Mouse (Mus musculus) thymus, adult 2 months (tissue): Measurements from ENCODE around the gene Scn3a. TPM values are rescaled to one million over a fixed set of nuclear protein-coding genes. Genes with fewer than 3 reads are reported as not detected.

Experiments
- DNase-seq: peaks from one replicate; pipeline ENCODE4 v3.0.0; 2021
- H3K27ac ChIP-seq: fragments of 200-500 bp; 2 replicates; pipeline ENCODE4 v1.5.1; 2012; ENCODE audit warnings: low read length, control low read depth; ENCODE audit not compliant: control insufficient read depth, insufficient read depth
- H3K27me3 ChIP-seq: fragments of 200-500 bp; 2 replicates; pipeline ENCODE4 v1.6.1; 2012; ENCODE audit warnings: mild to moderate bottlenecking, low read length, moderate library complexity, mixed read lengths; ENCODE audit not compliant: control insufficient read depth, insufficient read depth
- H3K36me3 ChIP-seq: fragments of 200-500 bp; 2 replicates; pipeline ENCODE4 v1.6.1; 2012; ENCODE audit warnings: mild to moderate bottlenecking, low read length, moderate library complexity; ENCODE audit not compliant: control insufficient read depth, insufficient read depth
- H3K4me1 ChIP-seq: fragments of 200-500 bp; replicated peaks from 2 replicates; pipeline ENCODE4 v1.6.1; 2012; ENCODE audit warnings: low read length; ENCODE audit not compliant: control insufficient read depth, insufficient read depth
- H3K4me3 ChIP-seq: fragments of 200-500 bp; 2 replicates; pipeline ENCODE4 v1.5.1; 2012; ENCODE audit warnings: mild to moderate bottlenecking, low read length, control low read depth, moderate library complexity; ENCODE audit not compliant: control insufficient read depth, insufficient read depth
- CTCF ChIP-seq: fragments of 200-500 bp; IDR thresholded peaks from 2 replicates; pipeline ENCODE4 v1.5.1; 2012; ENCODE audit warnings: mild to moderate bottlenecking, control low read depth, low read length, moderate library complexity, borderline replicate concordance; ENCODE audit not compliant: control insufficient read depth, poor library complexity, insufficient read depth; ENCODE audit errors: extremely low read depth
- POLR2A ChIP-seq: fragments of 200-500 bp; IDR thresholded peaks from 2 replicates; pipeline ENCODE4 v1.6.1; 2012; ENCODE audit warnings: mild to moderate bottlenecking, low read length, control low read depth, moderate library complexity; ENCODE audit not compliant: control insufficient read depth, poor library complexity, insufficient read depth; ENCODE audit errors: extremely low read depth
- WGBS: fragments of 180-500 bp; shearing (Covaris S2); methylation state at CpG from one replicate; pipeline ENCODE4 v1.1.7; 2018; 5-methylcytosine and 5-hydroxymethylcytosine counted together
- polyA plus RNA-seq: library from polyadenylated mRNA; depleted of rRNA; stranded (reverse); fragments of >200 nt; gene quantifications from 2 replicates; pipeline ENCODE4 v1.2.3, GENCODE M21; 2012; rRNA removed

Scn3a gene
- polyA plus RNA-seq, 1 experiment: 0.18 TPM

DNA sequence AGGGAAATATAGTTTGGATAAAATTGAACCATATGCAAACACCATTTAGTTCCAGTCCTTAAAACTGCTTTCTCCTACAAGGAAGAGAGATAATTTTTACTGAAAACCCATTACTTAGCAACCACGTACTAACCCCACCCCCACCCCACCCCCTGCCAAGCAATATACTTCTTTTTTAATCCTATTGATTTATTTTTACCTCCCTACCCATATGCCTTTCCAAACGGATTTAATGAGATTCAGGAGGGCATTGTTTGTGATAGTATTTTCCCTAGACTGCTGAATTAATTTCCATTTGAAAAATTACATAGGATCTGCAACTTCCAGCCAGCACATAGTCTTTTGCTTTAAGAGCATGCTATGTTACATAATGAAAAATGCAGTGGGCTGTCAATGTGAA is 152.1 kb downstream of the Scn3a start:
- no peaks in the 10 kb centered on the region for H3K27me3 ChIP-seq

DNA sequence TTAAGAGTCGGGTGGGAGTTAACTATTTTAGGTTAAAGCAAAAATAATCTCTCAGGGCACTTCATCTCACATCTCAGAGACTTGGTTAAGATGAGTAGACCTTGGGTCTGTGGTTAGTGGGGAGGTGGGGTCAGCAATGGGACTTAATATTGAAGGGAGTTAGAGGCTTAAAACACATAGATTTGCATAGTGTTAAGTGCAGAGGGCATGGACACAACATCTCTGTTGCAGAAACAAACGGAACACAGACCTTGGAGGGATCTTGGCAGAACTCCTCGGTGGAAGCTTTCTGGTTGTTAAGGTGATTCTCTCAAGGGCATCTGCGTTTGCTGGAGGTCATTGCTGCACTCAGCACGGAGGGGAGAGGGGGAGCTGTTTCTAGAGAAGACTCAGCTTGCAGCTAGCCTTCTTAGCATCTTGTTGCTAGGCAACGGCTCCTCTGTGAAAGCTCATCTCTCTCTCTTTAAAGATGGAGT is 152.6 kb downstream of the Scn3a start:
- no peaks in the 10 kb centered on the region for H3K36me3 ChIP-seq
- no peak for DNase-seq
- H3K27me3 ChIP-seq: no peaks in the 10 kb centered on the region
- TF ChIP-seq POLR2A (no peak), CTCF (no peak)
- H3K4me3 ChIP-seq: no peak overlapping the region
- no peaks in the 10 kb centered on the region; the same call in 1 of the 2 replicates for H3K4me1 ChIP-seq
- WGBS: 27% methylated on average over 6 of the region's 6 CpGs
- H3K27ac ChIP-seq: no peak overlapping the region

More for the DNA sequence above, 152.1 kb downstream of the Scn3a start:
- H3K36me3 ChIP-seq: no peaks in the 10 kb centered on the region
- TF ChIP-seq POLR2A (no peak), CTCF (no peak)
- H3K4me3 ChIP-seq: no peak overlapping the region
- H3K4me1 ChIP-seq: no peaks in the 10 kb centered on the region; the same call in 1 of the 2 replicates
- 46% methylated on average over 2 of the region's 2 CpGs for WGBS
- no peak for DNase-seq
- no peak overlapping the region for H3K27ac ChIP-seq

DNA sequence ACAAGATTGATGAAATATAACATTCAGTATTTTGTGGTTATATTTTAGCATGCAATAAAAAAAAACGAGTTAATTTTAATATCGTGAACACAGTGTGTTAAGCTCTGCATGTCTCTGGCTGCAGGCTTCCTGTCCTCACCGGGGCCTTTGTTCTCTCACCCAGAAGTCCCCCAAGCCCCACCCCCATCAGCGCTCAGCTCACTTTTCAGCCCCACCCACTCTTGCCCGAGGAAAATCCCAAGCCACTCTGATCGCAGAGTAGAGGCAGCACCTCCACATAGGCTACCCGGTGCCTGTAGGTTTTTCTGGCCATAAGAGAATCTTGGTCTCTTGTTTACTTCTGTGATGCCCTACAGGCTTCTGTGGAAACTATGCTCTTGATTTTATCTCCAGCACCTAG is 153.2 kb downstream of the Scn3a start:
- no peaks in the 10 kb centered on the region; the same call in 1 of the 2 replicates for H3K4me1 ChIP-seq
- TF ChIP-seq POLR2A: no peak

GRCm38 (mm10) chr2:65413746-65414145 is 153.7 kb downstream of the Scn3a start:
- H3K27ac ChIP-seq: no peak overlapping the region
- no peaks in the 10 kb centered on the region for H3K27me3 ChIP-seq

More for the DNA sequence above, 153.2 kb downstream of the Scn3a start:
- H3K36me3 ChIP-seq: no peaks in the 10 kb centered on the region
- no peak overlapping the region for H3K4me3 ChIP-seq
- WGBS: 0% methylated on average over 7 of the region's 7 CpGs
- DNase-seq: peak; percentile 21
- no peaks in the 10 kb centered on the region for H3K27me3 ChIP-seq
- no peak overlapping the region for H3K27ac ChIP-seq

More at GRCm38 (mm10) chr2:65413746-65414145, 153.7 kb downstream of the Scn3a start:
- no peak for TF ChIP-seq CTCF
- DNase-seq: no peak
- H3K4me3 ChIP-seq: no peak overlapping the region
- no peaks in the 10 kb centered on the region; the same call in 1 of the 2 replicates for H3K4me1 ChIP-seq
- no peaks in the 10 kb centered on the region for H3K36me3 ChIP-seq
- under 1% methylated on average over 3 of the region's 3 CpGs for WGBS

Other genes with a start within 250 kb of the Scn3a start
- gene Slc38a11, start 203.6 kb downstream of the Scn3a start, polyA plus RNA-seq: 0.15 TPM in 1 of 2 replicates, not detected in the other
- 0.08 TPM in 2 replicates for gene Scn2a, start 53.1 kb upstream of the Scn3a start, polyA plus RNA-seq